Mouse (Mus musculus): ENCODE measurements around the gene Zfyve27.

The Zfyve27 gene

DNA sequence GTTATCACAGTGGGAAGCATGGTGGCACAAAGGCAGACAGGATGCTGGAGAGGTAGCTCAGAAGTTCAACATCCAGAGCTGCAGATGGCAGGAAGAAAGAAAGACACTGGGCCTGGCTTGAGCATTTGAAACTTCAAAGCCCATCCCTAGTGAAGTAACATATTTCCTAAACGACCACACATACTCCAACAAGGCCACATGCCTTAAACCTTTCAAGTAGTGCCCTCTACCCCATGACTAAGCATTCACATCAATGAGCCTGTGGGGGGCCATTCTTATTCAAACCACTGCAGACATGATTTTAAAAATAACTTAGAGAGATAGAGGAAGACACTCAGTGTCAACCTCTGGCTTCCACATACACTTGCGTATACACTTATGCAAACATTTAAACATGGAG lies 21.0 kb upstream of the Zfyve27 start:
- DNase-seq (ENCODE audit: low spot score), result no peak

GRCm38 (mm10) chr19:42144067-42144466 lies 19.7 kb upstream of the Zfyve27 start:
- DNase-seq (ENCODE audit: low spot score), result no peak

DNA sequence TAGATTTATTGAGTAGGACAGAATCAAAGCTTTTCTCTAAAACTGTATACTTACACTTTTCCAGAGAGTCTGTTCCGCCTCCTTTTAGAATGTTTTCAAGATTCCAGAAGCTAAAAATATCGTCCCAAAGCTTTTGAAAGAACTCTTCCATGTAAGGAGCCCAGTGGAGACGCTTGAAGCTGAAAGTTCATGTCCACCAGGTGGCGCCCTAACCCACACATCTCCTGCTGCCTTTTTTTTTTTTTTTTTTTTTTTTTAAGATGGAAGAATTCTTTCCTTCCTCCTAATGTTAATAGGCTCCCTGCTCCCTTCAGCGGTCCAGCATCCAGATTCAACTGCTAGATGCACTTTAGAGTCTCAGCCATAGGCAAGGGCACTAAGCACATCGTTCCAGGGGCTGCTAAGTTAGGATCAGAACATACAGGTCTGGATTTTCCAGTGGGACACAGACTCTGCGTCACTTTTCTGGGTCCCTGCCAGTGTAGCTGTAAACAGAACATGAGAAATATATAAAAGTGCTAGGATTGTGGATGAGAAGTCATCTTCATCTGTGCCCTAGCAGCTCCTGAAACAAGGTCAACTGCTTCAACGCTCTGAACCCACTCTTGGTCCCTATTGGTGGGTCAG lies 19.1 kb upstream of the Zfyve27 start:
- DNase-seq (ENCODE audit: low spot score), result peak; percentile 73

- DNase-seq (ENCODE audit: low spot score), result no peak
Observed at GRCm38 (mm10) chr19:42145210-42145609, 18.5 kb upstream of the Zfyve27 start.

GRCm38 (mm10) chr19:42145731-42146130 lies 18.0 kb upstream of the Zfyve27 start:
- no peak for DNase-seq (ENCODE audit: low spot score)

- no peak for DNase-seq (ENCODE audit: low spot score)
Observed at GRCm38 (mm10) chr19:42146276-42147010, 17.3 kb upstream of the Zfyve27 start.

- DNase-seq (ENCODE audit: low spot score), result no peak
Observed at GRCm38 (mm10) chr19:42147170-42147768, 16.5 kb upstream of the Zfyve27 start, which contains the start of gene Marveld1. Gene Marveld1, plus strand, starts transcription at chr19:42147400.

DNA sequence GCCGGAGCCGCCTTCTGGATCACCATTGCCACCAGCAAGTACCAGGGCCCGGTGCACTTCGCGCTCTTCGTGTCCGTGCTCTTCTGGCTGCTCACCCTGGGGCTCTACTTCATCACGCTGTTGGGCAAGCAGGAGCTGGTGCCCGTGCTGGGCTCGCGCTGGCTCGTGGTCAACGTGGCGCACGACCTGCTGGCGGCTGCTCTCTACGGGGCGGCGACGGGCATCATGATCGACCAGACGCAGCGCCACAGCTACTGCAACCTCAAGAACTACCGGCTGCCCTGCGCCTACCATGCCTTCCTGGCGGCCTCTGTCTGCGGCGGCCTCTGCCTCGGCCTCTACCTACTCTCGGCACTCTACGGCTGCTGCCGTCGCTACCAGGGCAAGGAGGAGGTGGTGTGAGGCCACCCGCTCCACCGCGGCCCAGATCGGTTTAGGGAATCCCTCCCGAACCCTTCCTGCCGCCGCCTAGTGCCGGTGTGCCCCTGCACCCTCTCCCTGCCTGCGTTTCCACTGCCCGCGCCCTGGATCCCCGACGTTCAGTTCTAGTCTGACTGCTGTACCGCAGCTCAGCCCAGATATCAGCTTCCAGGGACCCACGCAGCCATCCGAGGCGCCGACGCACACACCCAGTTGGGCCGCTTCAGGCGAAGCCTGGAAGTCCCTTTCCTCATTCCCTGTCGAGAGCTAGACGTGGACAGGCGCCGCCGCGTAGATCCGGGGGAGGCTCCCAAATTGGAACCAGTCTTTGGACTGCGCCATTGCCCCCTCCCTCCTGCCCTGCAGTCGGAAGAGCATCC lies 15.8 kb upstream of the Zfyve27 start:
- peak; percentile 25 for DNase-seq (ENCODE audit: low spot score)

- no peak for DNase-seq (ENCODE audit: low spot score)
Observed at GRCm38 (mm10) chr19:42148569-42148860, 15.2 kb upstream of the Zfyve27 start.

DNA sequence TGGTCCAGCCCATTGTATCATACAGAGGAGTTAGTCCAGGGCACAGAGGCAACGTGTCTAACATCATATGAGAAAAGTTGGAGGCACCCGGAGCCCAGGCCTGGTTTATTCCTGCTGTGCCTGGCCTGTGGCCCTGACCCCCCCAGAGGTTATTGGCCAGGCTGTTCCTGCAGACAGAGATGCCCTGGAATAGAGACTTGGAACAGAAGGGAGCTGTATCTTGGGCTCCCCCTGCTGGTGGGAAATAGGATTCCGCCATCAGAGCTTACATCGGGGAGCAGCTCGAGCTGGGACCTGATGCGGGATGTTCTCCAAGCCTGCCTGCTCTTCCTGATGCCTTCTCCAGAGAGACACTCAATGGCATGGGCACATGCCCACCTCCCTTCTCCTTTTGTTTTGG lies 11.8 kb upstream of the Zfyve27 start:
- DNase-seq (ENCODE audit: low spot score), result peak; percentile 67

- no peak for DNase-seq (ENCODE audit: low spot score)
Observed at GRCm38 (mm10) chr19:42157493-42158237, 6.1 kb upstream of the Zfyve27 start.

- no peak for DNase-seq (ENCODE audit: low spot score)
Observed at GRCm38 (mm10) chr19:42158246-42159017, 5.3 kb upstream of the Zfyve27 start.

DNA sequence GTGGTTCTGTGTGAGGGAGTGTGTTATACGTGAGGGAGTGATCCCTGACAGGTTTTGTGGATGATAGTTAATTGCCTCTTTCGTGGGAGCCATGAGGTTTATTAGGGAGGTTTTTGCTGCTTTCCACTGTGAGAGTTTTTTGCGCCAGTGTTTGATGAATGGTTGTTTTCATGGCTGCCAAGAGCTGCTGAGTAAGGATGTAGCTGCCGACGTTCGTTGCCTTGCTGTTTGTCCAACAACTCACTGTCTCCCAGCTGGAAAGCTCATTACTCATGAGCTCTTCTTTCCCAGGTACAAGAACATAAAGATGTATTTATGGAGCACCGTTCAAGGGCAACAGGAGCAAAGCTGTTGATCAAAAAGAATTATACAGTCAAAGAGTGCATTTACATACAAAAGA lies 437 bp downstream of the Zfyve27 start:
- no peak for DNase-seq (ENCODE audit: low spot score)

GRCm38 (mm10) chr19:42166130-42166529 lies 2.4 kb downstream of the Zfyve27 start:
- peak; percentile 74 for DNase-seq (ENCODE audit: low spot score)

DNA sequence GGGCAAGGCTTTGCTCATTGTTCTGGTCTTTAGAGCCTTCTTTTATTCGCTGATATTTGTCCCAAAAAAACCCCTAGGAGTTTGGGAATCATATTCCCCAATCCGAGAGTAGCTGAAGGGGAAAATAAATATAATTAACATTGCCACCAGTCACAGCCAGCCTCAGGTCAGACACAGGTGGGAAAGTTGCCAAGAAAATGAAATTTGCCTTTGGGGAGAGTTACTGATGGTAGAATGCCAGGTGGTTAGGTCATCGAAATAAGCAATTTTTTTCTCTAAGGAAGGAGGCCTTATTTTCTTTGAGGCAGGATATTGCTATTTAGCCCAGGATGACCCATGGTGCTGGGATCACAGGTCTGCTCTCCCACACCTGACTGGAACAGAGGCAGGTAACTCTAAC lies 3.0 kb downstream of the Zfyve27 start:
- no peak for DNase-seq (ENCODE audit: low spot score)

GRCm38 (mm10) chr19:42167489-42167888 lies 3.7 kb downstream of the Zfyve27 start:
- no peak for DNase-seq (ENCODE audit: low spot score)

GRCm38 (mm10) chr19:42169322-42169975 lies 5.7 kb downstream of the Zfyve27 start:
- no peak for DNase-seq (ENCODE audit: low spot score)

GRCm38 (mm10) chr19:42170025-42170969 lies 6.5 kb downstream of the Zfyve27 start:
- peak; percentile 95 for DNase-seq (ENCODE audit: low spot score)

DNA sequence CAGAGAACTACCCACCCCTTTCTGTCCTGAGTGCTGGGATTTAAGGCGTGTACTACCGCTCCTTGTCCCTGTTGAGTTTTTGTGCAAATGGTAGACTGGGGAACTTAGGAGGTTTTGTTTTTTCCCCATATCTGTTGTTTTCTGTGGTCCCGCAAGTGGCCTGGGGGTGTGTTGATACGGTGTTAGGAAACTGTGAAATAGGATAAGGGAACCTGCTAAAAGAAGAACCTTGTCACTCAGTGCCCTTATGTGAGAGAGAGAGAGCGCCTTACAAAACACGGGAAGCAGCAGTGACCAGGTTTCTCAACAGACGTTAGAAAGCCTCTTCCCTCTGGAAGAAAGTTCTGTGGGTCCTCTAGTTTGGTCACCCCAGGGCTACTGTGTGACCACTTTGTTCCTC lies 13.1 kb downstream of the Zfyve27 start:
- no peak for DNase-seq (ENCODE audit: low spot score)

All from T-cell, adult 2 months (primary cell).